Mouse (Mus musculus) ES-E14 (cell line): ENCODE results near the gene Lamb3.

Experiments used
- HCFC1 ChIP-seq: IDR thresholded peaks from 2 replicates; pipeline ENCODE4 v1.6.1; 2012; ENCODE audit warnings: low read length, inconsistent platforms, borderline replicate concordance; ENCODE audit not compliant: insufficient read depth
- ZNF384 ChIP-seq: IDR thresholded peaks from 2 replicates; pipeline ENCODE4 v1.6.1; 2012; ENCODE audit warnings: low read depth, low read length, inconsistent platforms

GRCm38 (mm10) chr1:193303096-193303495 lies 95.6 kb downstream of the Lamb3 start:
- TF ChIP-seq ZNF384 (no peak), HCFC1 (no peak)
